Mouse (Mus musculus) liver, adult 2 months (tissue): ENCODE measurements around the gene Hoxc4.

Source experiments
- CTCF ChIP-seq: fragments of 200-500 bp; IDR thresholded peaks from 2 replicates; pipeline ENCODE4 v1.5.1; 2011; ENCODE audit warnings: low read depth, low read length, control low read depth
- POLR2A ChIP-seq: fragments of 200-500 bp; IDR thresholded peaks from 2 replicates; pipeline ENCODE4 v1.6.1; 2011; ENCODE audit warnings: low read length, control low read depth; ENCODE audit not compliant: insufficient read depth; ENCODE audit errors: extremely low read depth

DNA sequence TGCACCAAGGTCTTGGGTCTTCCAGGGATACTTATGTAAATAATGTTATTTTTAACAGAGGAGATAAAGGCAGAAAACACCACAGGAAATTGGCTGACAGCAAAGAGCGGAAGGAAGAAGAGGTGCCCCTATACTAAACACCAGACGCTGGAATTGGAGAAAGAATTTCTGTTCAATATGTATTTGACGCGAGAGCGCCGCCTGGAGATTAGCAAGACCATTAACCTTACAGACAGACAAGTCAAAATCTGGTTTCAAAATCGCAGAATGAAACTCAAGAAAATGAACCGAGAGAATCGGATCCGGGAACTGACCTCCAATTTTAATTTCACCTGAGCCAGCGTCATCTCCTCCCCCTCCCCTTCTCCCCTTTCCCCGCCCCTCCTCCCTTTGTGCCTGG lies 48.0 kb upstream of the Hoxc4 start:
- TF ChIP-seq CTCF, result no peak
- no peak for TF ChIP-seq POLR2A
